Mouse (Mus musculus) midbrain, embryonic 14.5 days (tissue): Measurements from ENCODE around the gene Olfr1012. TPM values are rescaled to one million over a fixed set of nuclear protein-coding genes. Genes with fewer than 3 reads are reported as not detected.
"Not testable (repeated sequence)": the region's sequence is repeated elsewhere in the genome, so short reads cannot be mapped to it uniquely, and the experiment has no call there.

Experiments
- ATAC-seq: fragments of 200-750 bp; cut with Nextera tagmentation; 2 replicates; pipeline ENCODE4 v1.8.0; 2017; ENCODE audit warnings: moderate number of reproducible peaks, moderate library complexity; ENCODE audit not compliant: low FRiP score, low TSS enrichment
- DNase-seq: peaks from one replicate; pipeline ENCODE4 v3.0.0-alpha.2; 2015
- H3K27ac ChIP-seq: fragments of 300-500 bp; sonication (generic); replicated peaks from 2 replicates; pipeline ENCODE4 v1.5.1; 2014; ENCODE audit warnings: mild to moderate bottlenecking, low read depth, low read length, moderate library complexity
- H3K27me3 ChIP-seq: fragments of 300-500 bp; sonication (generic); 2 replicates; pipeline ENCODE4 v1.6.1; 2014; ENCODE audit warnings: low read length, control low read depth, mixed read lengths; ENCODE audit not compliant: control insufficient read depth, insufficient read depth
- H3K36me3 ChIP-seq: fragments of 300-500 bp; sonication (generic); 2 replicates; pipeline ENCODE4 v1.6.1; 2014; ENCODE audit warnings: low read length, control low read depth; ENCODE audit not compliant: control insufficient read depth, insufficient read depth
- H3K4me1 ChIP-seq: fragments of 300-500 bp; sonication (generic); 2 replicates; pipeline ENCODE4 v1.6.1; 2014; ENCODE audit warnings: mild to moderate bottlenecking, antibody characterized with exemption, low read length, control low read depth; ENCODE audit not compliant: control insufficient read depth, insufficient read depth
- H3K4me2 ChIP-seq: fragments of 300-500 bp; sonication (generic); 2 replicates; pipeline ENCODE4 v1.6.1; 2014; ENCODE audit warnings: mild to moderate bottlenecking, low read length, moderate library complexity
- H3K4me3 ChIP-seq: fragments of 300-500 bp; sonication (generic); replicated peaks from 2 replicates; pipeline ENCODE4 v1.5.1; 2014; ENCODE audit warnings: low read depth, low read length
- H3K9ac ChIP-seq: fragments of 300-500 bp; sonication (generic); replicated peaks from 2 replicates; pipeline ENCODE4 v1.6.1; 2014; ENCODE audit warnings: mild to moderate bottlenecking, low read length, moderate library complexity
- H3K9me3 ChIP-seq: fragments of 300-500 bp; sonication (generic); 2 replicates; pipeline ENCODE4 v1.6.1; 2016; ENCODE audit warnings: low read length, control low read depth, mixed read lengths; ENCODE audit not compliant: control insufficient read depth
- WGBS: fragments of 180-500 bp; shearing (Covaris S2); extraction: QIAGEN DNeasy Blood & Tissue Kit; methylation state at CpG from one replicate; pipeline ENCODE4 v1.1.7; 2014; 5-methylcytosine and 5-hydroxymethylcytosine counted together
- polyA plus RNA-seq: library from polyadenylated mRNA; unstranded; fragments of >200 nt; fragmentation: Nextera tagmentation; extraction: Ambion mirVana; gene quantifications from 2 replicates; pipeline ENCODE4 v1.2.1, GENCODE M21; 2014

The Olfr1012 gene
- polyA plus RNA-seq, 1 experiment from 2014 or later = not detected

- DNase-seq = no peak
- Histone ChIP-seq H3K4me2 (no peak within 1 kb of the TSS), H3K9me3 (no peaks in the 10 kb centered on the region), H3K27ac (no peak within 1 kb of the TSS), H3K27me3 (no peaks in the 10 kb centered on the region), H3K4me3 (no peak within 1 kb of the TSS), H3K4me1 (no peaks in the 10 kb centered on the region), H3K36me3 (no peaks in the 10 kb centered on the region), H3K9ac (no peak within 1 kb of the TSS)
- no peak for ATAC-seq
- 91% methylated on average over 1 of the region's 1 CpGs for WGBS
These were observed 47.4 kb downstream of the Olfr1012 start, which contains the start of gene Olfr1009 for GRCm38 (mm10) chr2:85715119-85715518. Gene Olfr1009 (plus strand): TSS chr2:85715419.

GRCm38 (mm10) chr2:85711159-85711558 lies 51.4 kb downstream of the Olfr1012 start:
- ATAC-seq (no peak), DNase-seq (no peak)
- no peaks in the 10 kb centered on the region for H3K36me3 ChIP-seq
- no peak overlapping the region for H3K27ac ChIP-seq
- 41% methylated on average over 1 of the region's 1 CpGs for WGBS
- H3K9ac ChIP-seq = no peak overlapping the region
- no peak overlapping the region for H3K4me3 ChIP-seq
- no peaks in the 10 kb centered on the region for H3K9me3 ChIP-seq
- H3K4me2 ChIP-seq = no peak overlapping the region
- H3K4me1 ChIP-seq = no peaks in the 10 kb centered on the region
- no peaks in the 10 kb centered on the region for H3K27me3 ChIP-seq

- H3K4me2 ChIP-seq, H3K27me3 ChIP-seq, H3K9me3 ChIP-seq, H3K36me3 ChIP-seq, H3K4me1 ChIP-seq, H3K27ac ChIP-seq, H3K9ac ChIP-seq, H3K4me3 ChIP-seq, ATAC-seq, DNase-seq: not testable (repeated sequence)
- 83% methylated on average over 2 of the region's 2 CpGs for WGBS
These were observed 51.9 kb downstream of the Olfr1012 start for GRCm38 (mm10) chr2:85710680-85711079.

Other genes starting within 250 kb of the Olfr1012 start
- 0.12 TPM in 2 replicates for gene 4833423E24Rik, start 243.7 kb downstream of the Olfr1012 start, polyA plus RNA-seq
- gene Olfr996, start 183.6 kb downstream of the Olfr1012 start, polyA plus RNA-seq = not detected in 2 replicates
- not detected in 2 replicates for gene Olfr998, start 173.8 kb downstream of the Olfr1012 start, polyA plus RNA-seq
- not detected in 2 replicates for gene Olfr1000, start 150.9 kb downstream of the Olfr1012 start, polyA plus RNA-seq
- gene Olfr1002, start 112.1 kb downstream of the Olfr1012 start, polyA plus RNA-seq = not detected in 2 replicates
- gene Olfr154, start 98.3 kb downstream of the Olfr1012 start, polyA plus RNA-seq = not detected in 2 replicates
- gene Olfr1006, start 84.0 kb downstream of the Olfr1012 start, polyA plus RNA-seq = not detected in 2 replicates
- gene Olfr1008, start 73.3 kb downstream of the Olfr1012 start, polyA plus RNA-seq = not detected in 2 replicates
- not detected in 2 replicates for gene Olfr1009, start 47.3 kb downstream of the Olfr1012 start, polyA plus RNA-seq
- gene Olfr1013, start 4.3 kb upstream of the Olfr1012 start, polyA plus RNA-seq = not detected in 2 replicates
- gene Olfr1014, start 9.9 kb upstream of the Olfr1012 start, polyA plus RNA-seq = not detected in 2 replicates
- not detected in 2 replicates for gene Olfr1015, start 19.3 kb upstream of the Olfr1012 start, polyA plus RNA-seq
- gene Olfr1016, start 39.8 kb upstream of the Olfr1012 start, polyA plus RNA-seq = not detected in 2 replicates
- gene Olfr1018, start 55.7 kb upstream of the Olfr1012 start, polyA plus RNA-seq = not detected in 2 replicates
- gene Olfr1019, start 82.7 kb upstream of the Olfr1012 start, polyA plus RNA-seq = not detected in 2 replicates
- not detected in 2 replicates for gene Olfr1020, start 84.3 kb upstream of the Olfr1012 start, polyA plus RNA-seq
- not detected in 2 replicates for gene Olfr1022, start 105.8 kb upstream of the Olfr1012 start, polyA plus RNA-seq
- not detected in 2 replicates for gene Olfr1023, start 122.9 kb upstream of the Olfr1012 start, polyA plus RNA-seq
- not detected in 2 replicates for gene Olfr1024, start 142.3 kb upstream of the Olfr1012 start, polyA plus RNA-seq
- gene Olfr1025-ps1, start 152.4 kb upstream of the Olfr1012 start, polyA plus RNA-seq = not detected in 2 replicates
- gene Olfr1026, start 158.8 kb upstream of the Olfr1012 start, polyA plus RNA-seq = not detected in 2 replicates
- not detected in 2 replicates for gene Olfr1028, start 187.7 kb upstream of the Olfr1012 start, polyA plus RNA-seq
- gene Olfr1029, start 211.1 kb upstream of the Olfr1012 start, polyA plus RNA-seq = not detected in 2 replicates
- gene Olfr1030, start 216.5 kb upstream of the Olfr1012 start, polyA plus RNA-seq = not detected in 2 replicates
- gene Olfr1031, start 227.5 kb upstream of the Olfr1012 start, polyA plus RNA-seq = not detected in 2 replicates
- not detected in 2 replicates for gene Olfr1032, start 242.8 kb upstream of the Olfr1012 start, polyA plus RNA-seq